Mouse (Mus musculus) stomach, postnatal 0 days (tissue): Measurements from ENCODE around the gene Zfp865.

ENCODE experiments used
- CTCF ChIP-seq: IDR thresholded peaks from 2 replicates; pipeline ENCODE4 v1.5.1; 2016; ENCODE audit warnings: antibody characterized with exemption, low read depth, mild to moderate bottlenecking, moderate library complexity
- EP300 ChIP-seq: optimal IDR thresholded peaks from 2 replicates; pipeline ENCODE3; 2016; ENCODE audit warnings: antibody characterized with exemption

DNA sequence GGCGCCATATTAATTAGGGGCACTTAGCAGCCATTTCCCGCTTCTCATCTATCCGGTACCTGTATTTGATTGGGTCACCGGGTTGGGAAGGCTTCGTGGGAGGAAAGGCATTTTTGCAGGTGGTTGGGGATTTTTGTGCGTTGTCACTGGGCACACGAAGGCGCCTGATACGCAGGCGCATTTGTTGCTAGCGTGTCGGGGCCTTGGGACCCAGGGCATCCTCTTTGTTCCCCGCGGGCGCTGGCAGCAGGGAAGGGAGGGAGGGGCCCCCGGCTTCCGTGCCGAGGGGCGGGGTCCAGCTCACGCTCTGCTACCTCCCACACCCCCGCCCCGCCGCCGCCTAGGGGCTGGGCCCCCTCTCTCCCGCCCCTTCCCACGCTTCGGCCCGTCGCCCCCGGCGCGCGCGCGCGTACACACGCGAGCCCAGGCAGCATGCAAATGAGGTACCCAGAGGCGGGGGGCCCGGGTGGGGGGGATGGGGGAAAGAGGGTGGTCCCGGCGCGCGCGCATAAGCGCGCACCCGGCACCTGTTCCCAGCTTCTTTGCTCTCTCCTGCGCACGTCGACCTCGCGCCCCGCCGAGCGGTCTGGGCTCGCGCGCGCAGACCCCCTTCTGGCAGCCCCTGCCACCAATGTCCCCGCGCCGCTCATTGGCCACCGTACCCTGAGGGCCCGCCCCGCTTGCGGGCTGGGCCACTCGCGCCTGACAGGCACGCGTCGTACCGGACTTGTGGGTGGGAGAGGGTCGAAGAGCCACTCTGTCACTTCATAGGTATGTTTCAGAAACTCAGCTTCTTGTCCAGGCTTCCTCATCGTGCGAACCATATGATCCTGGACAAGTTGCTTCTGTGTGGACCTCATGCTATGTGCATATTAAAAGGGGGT, 4.8 kb upstream of the Zfp865 start, which contains the start of gene Gm44973:
- no peak; the same call in 1 of the 2 replicates for TF ChIP-seq CTCF
- TF ChIP-seq EP300 = peak; percentile 32
